Comparison of ENCODE assay signal across 7 mouse cellular contexts in genomic region chr12:108763057-108763796, GRCm38 (mm10). TPM values are rescaled to one million over a fixed set of nuclear protein-coding genes. Genes with fewer than 3 reads are reported as not detected.
DNase-seq lines count a peak whose midpoint lies in the region; ATAC-seq and TF ChIP-seq lines count a peak whose summit lies in the region.

No protein-coding gene starts in this region.

- dilution Hi-C loops in CH12.LX (cut with MboI; ENCODE audit: extremely low pct_ligation_motif_present, extremely low pct_unique_long_range_greater_than_20kb, low sequenced_read_pairs) = no loop called here

- H3K4me3 ChIP-seq in CH12.LX (replicated peaks in 1 of 3; ENCODE audit: low read depth in 2 of 3, low read length in 2 of 3, poor library complexity in 1 of 3) = peak overlapping the region in 2 of 3 experiments; percentile 16 to 32
- no peak overlapping the region for H3K4me3 ChIP-seq in liver, postnatal 0 days (ENCODE audit: low read depth, low read length)
- no peak overlapping the region for H3K4me3 ChIP-seq in hindbrain, embryonic 13.5 days

- peak; percentile 16 to 70; a peak in 3 of 4 replicates for TF ChIP-seq CTCF in CH12.LX (conservative IDR thresholded peaks at IDR 0.05 in 1 of 2, IDR thresholded peaks at IDR 0.05 in 1 of 2; ENCODE audit: low read depth in 2 of 2, low read length in 2 of 2)
- peak; percentile 83 for TF ChIP-seq CTCF in liver, postnatal 0 days (IDR thresholded peaks at IDR 0.05; ENCODE audit: low read depth)

- peaks cover 14 to 54% of the 10 kb centered on the region in 2 experiments for H3K4me1 ChIP-seq in CH12.LX (ENCODE audit: control insufficient read depth in 1 of 2, insufficient read depth in 2 of 2)
- H3K4me1 ChIP-seq in liver, postnatal 0 days (ENCODE audit: insufficient read depth) = peaks cover 41% of the 10 kb centered on the region
- peaks cover 23% of the 10 kb centered on the region for H3K4me1 ChIP-seq in hindbrain, embryonic 13.5 days (replicated peaks)

- no peak overlapping the region; the same call in 1 of the 2 replicates for H3K9ac ChIP-seq in CH12.LX (ENCODE audit: insufficient read depth, low read depth)
- H3K9ac ChIP-seq in liver, postnatal 0 days (replicated peaks) = 0 out of 2 replicates have a peak overlapping the region, but pooled peaks have one; percentile 8
- no peak overlapping the region for H3K9ac ChIP-seq in hindbrain, embryonic 13.5 days

- no peaks in the 10 kb centered on the region for H3K36me3 ChIP-seq in CH12.LX (replicated peaks in 1 of 2; ENCODE audit: control insufficient read depth in 1 of 2, insufficient read depth in 1 of 2, low read length in 1 of 2)
- no peaks in the 10 kb centered on the region for H3K36me3 ChIP-seq in liver, postnatal 0 days (replicated peaks; ENCODE audit: insufficient read depth, low read length)
- H3K36me3 ChIP-seq in hindbrain, embryonic 13.5 days = no peaks in the 10 kb centered on the region

- TF ChIP-seq POLR2A in CH12.LX (IDR thresholded peaks at IDR 0.05; ENCODE audit: low read depth, low read length) = 0 out of 2 replicates have a peak, but pooled peaks have one; percentile 21

- WGBS in liver, postnatal 0 days (ENCODE audit: insufficient replicate concordance) = 19% methylated on average over 9 of the region's 9 CpGs
- WGBS in hindbrain, embryonic 13.5 days = 71% methylated on average over 9 of the region's 9 CpGs

- 0 out of 2 replicates have a peak, but pooled peaks have one; percentile 26 for TF ChIP-seq EP300 in CH12.LX (IDR thresholded peaks at IDR 0.05; ENCODE audit: low read length)
- TF ChIP-seq EP300 in liver, postnatal 0 days (IDR thresholded peaks at IDR 0.05; ENCODE audit: low read depth) = no peak

- DNase-seq in 416B (ENCODE audit: low read depth) = peak; percentile 83
- DNase-seq in CH12.LX (ENCODE audit: extremely low read depth) = peak; percentile 67
- DNase-seq in liver, postnatal 0 days = peak; percentile 68
- DNase-seq in thymus, postnatal 0 days (ENCODE audit: low spot score) = peak; percentile 74
- no peak for DNase-seq in Muller cell, postnatal 12 days (ENCODE audit: inconsistent ontology term)

- H3K27me3 ChIP-seq in CH12.LX (replicated peaks) = no peaks in the 10 kb centered on the region
- H3K27me3 ChIP-seq in liver, postnatal 0 days (ENCODE audit: insufficient read depth, low read length) = no peaks in the 10 kb centered on the region
- H3K27me3 ChIP-seq in hindbrain, embryonic 13.5 days = no peaks in the 10 kb centered on the region

- peak overlapping the region; percentile 3; the same call in 1 of the 2 replicates for H3K27ac ChIP-seq in CH12.LX (ENCODE audit: insufficient read depth, low read depth)
- H3K27ac ChIP-seq in liver, postnatal 0 days (ENCODE audit: low read depth) = peak overlapping the region; percentile 67
- no peak overlapping the region for H3K27ac ChIP-seq in hindbrain, embryonic 13.5 days

- no peaks in the 10 kb centered on the region for H3K79me2 ChIP-seq in CH12.LX (replicated peaks; ENCODE audit: control insufficient read depth, extremely low read depth, insufficient read depth, poor library complexity, severe bottlenecking)

- peak; percentile 90 for ATAC-seq in erythroid progenitor cell, adult 5-6 weeks (replicated peaks; ENCODE audit: low FRiP score, poor library complexity, severe bottlenecking)
- ATAC-seq in liver, postnatal 0 days = peak; percentile 70
- no peak for ATAC-seq in hindbrain, embryonic 13.5 days (ENCODE audit: low FRiP score)

- H3K4me2 ChIP-seq in CH12.LX (ENCODE audit: insufficient read depth, low read depth, poor library complexity, severe bottlenecking) = peak overlapping the region; percentile 57
- peak overlapping the region; percentile 74; the same call in 1 of the 2 replicates for H3K4me2 ChIP-seq in liver, postnatal 0 days (ENCODE audit: low read depth, low read length)
- no peak overlapping the region for H3K4me2 ChIP-seq in hindbrain, embryonic 13.5 days

- H3K9me3 ChIP-seq in CH12.LX (replicated peaks; ENCODE audit: low read length) = no peaks in the 10 kb centered on the region
- H3K9me3 ChIP-seq in liver, postnatal 0 days (ENCODE audit: low read length) = no peaks in the 10 kb centered on the region
- no peaks in the 10 kb centered on the region for H3K9me3 ChIP-seq in hindbrain, embryonic 13.5 days

- TF ChIP-seq RAD21 in CH12.LX (IDR thresholded peaks at IDR 0.05; ENCODE audit: low read depth, low read length) = peak; percentile 42

- in situ Hi-C loops in CH12.LX (cut with MboI; ENCODE audit: low pct_ligation_motif_present, low pct_unique_long_range_greater_than_20kb, low sequenced_read_pairs) = loop anchor here (10.0 to 25.0 kb wide), 2 partner anchors 132 to 151 kb away; partner anchors contain the start of genes Wars and Wdr25

TF ChIP-seq in CH12.LX, 34 proteins besides CTCF, POLR2A, EP300 and RAD21:
- TF ChIP-seq ZMIZ1 (IDR thresholded peaks at IDR 0.05; ENCODE audit: low read depth, low read length) (no peak), MAX (IDR thresholded peaks at IDR 0.05; ENCODE audit: low read length) (no peak), MYC (IDR thresholded peaks at IDR 0.05; ENCODE audit: low read depth, low read length) (no peak), SMC3 (IDR thresholded peaks at IDR 0.05; ENCODE audit: low read depth, low read length) (no peak; the same call in 1 of the 2 replicates), RCOR1 (conservative IDR thresholded peaks at IDR 0.05; ENCODE audit: low read depth, low read length) (no peak), HCFC1 (IDR thresholded peaks at IDR 0.05; ENCODE audit: low read depth, low read length) (no peak), PAX5 (IDR thresholded peaks at IDR 0.05; ENCODE audit: low read length) (no peak), KAT2A (IDR thresholded peaks at IDR 0.05; ENCODE audit: insufficient replicate concordance, low read length) (no peak), USF2 (conservative IDR thresholded peaks at IDR 0.05; ENCODE audit: low read depth, low read length) (no peak), JUND (conservative IDR thresholded peaks at IDR 0.05; ENCODE audit: low read depth, low read length) (no peak), CHD2 (IDR thresholded peaks at IDR 0.05; ENCODE audit: low read length) (no peak), POLR2AphosphoS2 (IDR thresholded peaks at IDR 0.05; ENCODE audit: low read depth, low read length) (no peak), MXI1 (IDR thresholded peaks at IDR 0.05; ENCODE audit: low read depth, low read length) (no peak), IRF4 (IDR thresholded peaks at IDR 0.05; ENCODE audit: low read depth, low read length) (peak; percentile 54; the same call in 1 of the 2 replicates), ZKSCAN1 (IDR thresholded peaks at IDR 0.05; ENCODE audit: borderline replicate concordance, low read depth, low read length) (no peak), NRF1 (IDR thresholded peaks at IDR 0.05; ENCODE audit: low read depth, low read length) (no peak), ELF1 (IDR thresholded peaks at IDR 0.05; ENCODE audit: low read depth, low read length) (peak; percentile 71), CHD1 (IDR thresholded peaks at IDR 0.05; ENCODE audit: low read depth, low read length) (no peak), TCF12 (IDR thresholded peaks at IDR 0.05; ENCODE audit: low read depth, low read length) (no peak), NELFE (IDR thresholded peaks at IDR 0.05; ENCODE audit: low read depth, low read length) (no peak), E2F4 (IDR thresholded peaks at IDR 0.05; ENCODE audit: insufficient replicate concordance, low read depth, low read length) (no peak), MEF2A (IDR thresholded peaks at IDR 0.05; ENCODE audit: borderline replicate concordance, low read depth, low read length) (0 out of 2 replicates have a peak, but pooled peaks have one; percentile 26), ZC3H11A (IDR thresholded peaks at IDR 0.05; ENCODE audit: low read depth, low read length) (no peak), TBP (conservative IDR thresholded peaks at IDR 0.05; ENCODE audit: low read depth, low read length) (no peak), USF1 (IDR thresholded peaks at IDR 0.05; ENCODE audit: low read depth, low read length) (no peak), MAFK (IDR thresholded peaks at IDR 0.05; ENCODE audit: insufficient replicate concordance, low read length) (peak; percentile 9; the same call in 1 of the 2 replicates), BHLHE40 (IDR thresholded peaks at IDR 0.05; ENCODE audit: low read depth, low read length) (no peak), ZNF384 (IDR thresholded peaks at IDR 0.05; ENCODE audit: low read depth, low read length) (no peak), GABPA (IDR thresholded peaks at IDR 0.05; ENCODE audit: insufficient replicate concordance, low read depth, low read length) (no peak), UBTF (IDR thresholded peaks at IDR 0.05; ENCODE audit: low read depth, low read length) (no peak), SIN3A (IDR thresholded peaks at IDR 0.05; ENCODE audit: low read length) (peak; percentile 58; the same call in 1 of the 2 replicates), MAZ (IDR thresholded peaks at IDR 0.05; ENCODE audit: low read depth, low read length) (no peak), JUN (IDR thresholded peaks at IDR 0.05; ENCODE audit: insufficient read depth, low read depth, low read length) (no peak), ETS1 (conservative IDR thresholded peaks at IDR 0.05; ENCODE audit: low read depth, low read length) (peak; percentile 29; the same call in 1 of the 2 replicates)

RNA-seq across cellular contexts. Expression of gene Yy1, which starts 29.5 kb away (rescaled TPM):
- total RNA-seq in CH12.LX (2012; rRNA removed) (30.8 and 34.6 TPM in 2 replicates), CH12.LX (2014; rRNA removed) (51.7 and 54.9 TPM in 2 replicates)
- polyA plus RNA-seq in CH12.LX (2012; ENCODE audit: insufficient read length, low read depth) = 53.9 and 56.8 TPM in 2 replicates
- 25.2 and 44.4 TPM in 2 replicates for total RNA-seq in erythroid progenitor cell, adult 5-6 weeks (2015; ENCODE audit: low replicate concordance)
- total RNA-seq in erythroid progenitor cell, adult 5-6 weeks (2017; ENCODE audit: low replicate concordance) = 40.4 and 62.9 TPM in 2 replicates
- 5.3 and 5.9 TPM in 2 replicates for polyA plus RNA-seq in liver, postnatal 0 days (2015; fragmentation: Nextera tagmentation; extraction: Ambion mirVana)
- polyA plus RNA-seq in thymus, postnatal 0 days (2015; fragmentation: Nextera tagmentation; extraction: Ambion mirVana) = 20.6 and 27.4 TPM in 2 replicates
- polyA plus RNA-seq in hindbrain, embryonic 13.5 days (2015; fragmentation: Nextera tagmentation; extraction: Ambion mirVana) = 13.5 and 14.1 TPM in 2 replicates

Comparison
In these comparisons a context has a peak if more than half of its experiments do, and no peak if none do; other contexts are left out.
1. H3K4me3 ChIP-seq: peak in CH12.LX (2 of 3); none in liver, postnatal 0 days (single experiment) and hindbrain, embryonic 13.5 days (single experiment).